Mouse (Mus musculus) liver, embryonic 16.5 days (tissue): ENCODE data around the gene Rag2. TPM values are rescaled to one million over a fixed set of nuclear protein-coding genes. Genes with fewer than 3 reads are reported as not detected.
A peak's percentile ranks its signal among the peaks of the same experiment; 100 is the strongest.

Experiments
- ATAC-seq: fragments of 200-750 bp; cut with Nextera tagmentation; 2 replicates; pipeline ENCODE4 v1.8.0; 2017; ENCODE audit warnings: low read depth, mild to moderate bottlenecking, moderate number of reproducible peaks, moderate library complexity
- H3K27ac ChIP-seq: fragments of 300-500 bp; sonication (generic); 2 replicates; pipeline ENCODE4 v1.5.1; 2014; ENCODE audit warnings: mild to moderate bottlenecking, low read length
- H3K27me3 ChIP-seq: fragments of 300-500 bp; sonication (generic); 2 replicates; pipeline ENCODE4 v1.6.1; 2014; ENCODE audit warnings: low read depth, low read length, mixed read lengths; ENCODE audit not compliant: control insufficient read depth, insufficient read depth
- H3K36me3 ChIP-seq: fragments of 300-500 bp; sonication (generic); 2 replicates; pipeline ENCODE4 v1.6.1; 2014; ENCODE audit warnings: mild to moderate bottlenecking; ENCODE audit not compliant: control insufficient read depth, insufficient read depth
- H3K4me1 ChIP-seq: fragments of 300-500 bp; sonication (generic); 2 replicates; pipeline ENCODE4 v1.6.1; 2014; ENCODE audit warnings: low read depth, low read length, mixed read lengths; ENCODE audit not compliant: control insufficient read depth
- H3K4me2 ChIP-seq: fragments of 300-500 bp; sonication (generic); 2 replicates; pipeline ENCODE4 v1.6.1; 2014; ENCODE audit warnings: low read depth, low read length, mixed read lengths
- H3K4me3 ChIP-seq: fragments of 300-500 bp; sonication (generic); 2 replicates; pipeline ENCODE4 v1.5.1; 2014; ENCODE audit warnings: low read depth, mild to moderate bottlenecking, low read length
- H3K9ac ChIP-seq: fragments of 300-500 bp; sonication (generic); 2 replicates; pipeline ENCODE4 v1.6.1; 2014; ENCODE audit warnings: low read depth, low read length
- H3K9me3 ChIP-seq: fragments of 300-500 bp; sonication (generic); replicated peaks from 2 replicates; pipeline ENCODE4 v1.6.1; 2016; ENCODE audit warnings: low read length; ENCODE audit not compliant: control insufficient read depth
- WGBS: fragments of 180-500 bp; shearing (Covaris S2); extraction: QIAGEN DNeasy Blood & Tissue Kit; methylation state at CpG from one replicate; pipeline ENCODE4 v1.1.7; 2014; ENCODE audit not compliant: insufficient replicate concordance; 5-methylcytosine and 5-hydroxymethylcytosine counted together
- polyA plus RNA-seq: library from polyadenylated mRNA; unstranded; fragments of >200 nt; fragmentation: Nextera tagmentation; extraction: Ambion mirVana; gene quantifications from 2 replicates; pipeline ENCODE4 v1.2.1, GENCODE M21; 2015

Gene Rag2
- polyA plus RNA-seq, 1 experiment from 2014 or later: 1.2 TPM

GRCm38 (mm10) chr2:101618373-101618772 is 6.1 kb upstream of the Rag2 start:
- no peak for ATAC-seq

GRCm38 (mm10) chr2:101620899-101621298 is 3.6 kb upstream of the Rag2 start:
- Histone ChIP-seq H3K36me3 (no peaks in the 10 kb centered on the region), H3K4me3 (no peak overlapping the region), H3K9ac (no peak overlapping the region), H3K27ac (no peak overlapping the region), H3K4me2 (no peak overlapping the region), H3K4me1 (no peaks in the 10 kb centered on the region), H3K9me3 (no peaks in the 10 kb centered on the region), H3K27me3 (no peaks in the 10 kb centered on the region)
- no peak for ATAC-seq
- 45% methylated on average over 3 of the region's 3 CpGs for WGBS

More at GRCm38 (mm10) chr2:101618373-101618772, 6.1 kb upstream of the Rag2 start:
- H3K27me3 ChIP-seq: no peaks in the 10 kb centered on the region
- H3K36me3 ChIP-seq: no peaks in the 10 kb centered on the region
- 42% methylated on average over 4 of the region's 4 CpGs for WGBS
- no peak overlapping the region for H3K9ac ChIP-seq
- no peak overlapping the region for H3K4me3 ChIP-seq
- H3K4me1 ChIP-seq: no peaks in the 10 kb centered on the region
- no peak overlapping the region for H3K27ac ChIP-seq
- H3K9me3 ChIP-seq: no peaks in the 10 kb centered on the region
- no peak overlapping the region for H3K4me2 ChIP-seq

GRCm38 (mm10) chr2:101621611-101622010 is 2.9 kb upstream of the Rag2 start:
- ATAC-seq: no peak
- H3K9me3 ChIP-seq: no peaks in the 10 kb centered on the region
- H3K9ac ChIP-seq: no peak overlapping the region
- H3K4me2 ChIP-seq: no peak overlapping the region
- WGBS: 25% methylated on average over 7 of the region's 7 CpGs
- no peaks in the 10 kb centered on the region for H3K36me3 ChIP-seq
- H3K27me3 ChIP-seq: no peaks in the 10 kb centered on the region
- H3K4me1 ChIP-seq: no peaks in the 10 kb centered on the region
- no peak overlapping the region for H3K27ac ChIP-seq
- no peak overlapping the region for H3K4me3 ChIP-seq

GRCm38 (mm10) chr2:101623042-101623441 is 1.5 kb upstream of the Rag2 start:
- no peak overlapping the region for H3K4me2 ChIP-seq
- no peak overlapping the region for H3K4me3 ChIP-seq
- H3K9me3 ChIP-seq: no peaks in the 10 kb centered on the region
- H3K27ac ChIP-seq: no peak overlapping the region
- no peak overlapping the region for H3K9ac ChIP-seq
- WGBS: 61% methylated on average over 2 of the region's 2 CpGs
- ATAC-seq: no peak
- no peaks in the 10 kb centered on the region for H3K27me3 ChIP-seq
- H3K4me1 ChIP-seq: no peaks in the 10 kb centered on the region
- H3K36me3 ChIP-seq: no peaks in the 10 kb centered on the region

- no peak overlapping the region for H3K27ac ChIP-seq
- ATAC-seq: no peak
- H3K9ac ChIP-seq: no peak overlapping the region
- H3K4me1 ChIP-seq: no peaks in the 10 kb centered on the region; the same call in 1 of the 2 replicates
- no peak overlapping the region for H3K4me3 ChIP-seq
- no peaks in the 10 kb centered on the region for H3K9me3 ChIP-seq
- H3K4me2 ChIP-seq: no peak overlapping the region
- WGBS: 44% methylated on average over 2 of the region's 2 CpGs
- no peaks in the 10 kb centered on the region for H3K27me3 ChIP-seq
- no peaks in the 10 kb centered on the region for H3K36me3 ChIP-seq
Observed at GRCm38 (mm10) chr2:101624011-101624410, 507 bp upstream of the Rag2 start.

- H3K36me3 ChIP-seq: no peaks in the 10 kb centered on the region
- no peak overlapping the region for H3K4me2 ChIP-seq
- no peaks in the 10 kb centered on the region; the same call in 1 of the 2 replicates for H3K4me1 ChIP-seq
- H3K27ac ChIP-seq: no peak overlapping the region
- no peaks in the 10 kb centered on the region for H3K9me3 ChIP-seq
- H3K9ac ChIP-seq: no peak overlapping the region
- H3K27me3 ChIP-seq: no peaks in the 10 kb centered on the region
- ATAC-seq: no peak
- no peak overlapping the region for H3K4me3 ChIP-seq
Observed at GRCm38 (mm10) chr2:101627227-101627626, 2.7 kb downstream of the Rag2 start.

GRCm38 (mm10) chr2:101628297-101629236 is 4.0 kb downstream of the Rag2 start:
- no peaks in the 10 kb centered on the region; the same call in 1 of the 2 replicates for H3K4me1 ChIP-seq
- peak overlapping the region; percentile 52 for H3K9ac ChIP-seq
- peak; percentile 98 for ATAC-seq
- no peaks in the 10 kb centered on the region for H3K9me3 ChIP-seq
- H3K4me3 ChIP-seq: peak overlapping the region; percentile 66
- WGBS: 2% methylated on average over 31 of the region's 31 CpGs
- peak overlapping the region; percentile 53 for H3K27ac ChIP-seq
- H3K4me2 ChIP-seq: peak overlapping the region; percentile 69
- no peaks in the 10 kb centered on the region for H3K27me3 ChIP-seq
- H3K36me3 ChIP-seq: no peaks in the 10 kb centered on the region

- H3K4me2 ChIP-seq: no peak overlapping the region
- no peak for ATAC-seq
- no peaks in the 10 kb centered on the region for H3K4me1 ChIP-seq
- H3K27me3 ChIP-seq: no peaks in the 10 kb centered on the region
- H3K27ac ChIP-seq: no peak overlapping the region
- no peaks in the 10 kb centered on the region for H3K9me3 ChIP-seq
- no peak overlapping the region for H3K4me3 ChIP-seq
- WGBS: 70% methylated on average over 7 of the region's 7 CpGs
- H3K36me3 ChIP-seq: no peaks in the 10 kb centered on the region
- no peak overlapping the region for H3K9ac ChIP-seq
Observed at GRCm38 (mm10) chr2:101638979-101639839, 14.7 kb downstream of the Rag2 start.
